Mouse (Mus musculus) testis, adult 2 months (tissue): ENCODE results near the gene Stoml3.

Experiments used
- CTCF ChIP-seq: fragments of 200-500 bp; IDR thresholded peaks from 2 replicates; pipeline ENCODE4 v1.5.1; 2012; ENCODE audit warnings: low read depth, mild to moderate bottlenecking, inconsistent platforms, low read length, moderate library complexity; ENCODE audit not compliant: control insufficient read depth, insufficient read depth, insufficient replicate concordance
- POLR2A ChIP-seq: fragments of 200-500 bp; IDR thresholded peaks from 2 replicates; pipeline ENCODE4 v1.6.1; 2012; ENCODE audit warnings: low read depth, mild to moderate bottlenecking, inconsistent platforms, low read length, moderate library complexity; ENCODE audit not compliant: control insufficient read depth

DNA sequence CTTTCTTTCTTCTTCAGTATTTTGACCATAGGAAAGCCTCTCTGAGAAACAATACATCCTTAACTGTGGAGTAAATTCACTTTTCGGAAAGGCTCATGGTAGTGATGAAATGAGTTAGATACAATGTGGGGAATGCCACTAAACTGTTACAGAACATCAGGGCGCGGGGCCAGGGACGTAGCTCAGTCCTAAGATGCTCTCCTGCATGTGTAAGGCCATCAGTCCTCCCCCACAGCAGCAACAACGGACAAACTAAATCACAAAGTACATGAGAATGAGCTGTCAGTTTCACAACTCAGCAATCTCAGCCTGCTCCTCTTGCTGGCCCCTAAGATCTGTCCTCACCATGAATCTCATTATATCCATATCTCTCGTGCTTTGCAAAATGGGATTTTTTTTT, 33.9 kb upstream of the Stoml3 start:
- TF ChIP-seq CTCF (no peak), POLR2A (no peak)
